Mouse (Mus musculus): ENCODE data around the gene Cyp2t4. TPM values are rescaled to one million over a fixed set of nuclear protein-coding genes. Genes with fewer than 3 reads are reported as not detected.

Cyp2t4 gene
- polyA plus RNA-seq, 1 experiment from 2014 or later: 0.16 TPM

- Histone ChIP-seq H3K27me3 (ENCODE audit: control insufficient read depth, insufficient read depth, low read length) (no peaks in the 10 kb centered on the region), H3K9ac (replicated peaks; ENCODE audit: low read depth, low read length) (peak overlapping the region; percentile 78), H3K4me2 (ENCODE audit: low read depth, low read length) (peak overlapping the region; percentile 73), H3K9me3 (ENCODE audit: control insufficient read depth, low read length) (no peaks in the 10 kb centered on the region), H3K36me3 (ENCODE audit: control insufficient read depth, insufficient read depth, low read length) (peaks cover 2% of the 10 kb centered on the region; the same call in 1 of the 2 replicates), H3K4me1 (ENCODE audit: control insufficient read depth, insufficient read depth, low read length) (peaks cover 57% of the 10 kb centered on the region), H3K27ac (ENCODE audit: low read depth, low read length) (no peak overlapping the region), H3K4me3 (ENCODE audit: low read depth, low read length) (peak overlapping the region; percentile 70)
- WGBS: 67% methylated on average over 23 of the region's 23 CpGs
- peak; percentile 5; the same call in 1 of the 2 replicates for ATAC-seq (ENCODE audit: low read depth)
Observed at GRCm38 (mm10) chr7:27165007-27165655, 11.6 kb downstream of the Cyp2t4 start.

DNA sequence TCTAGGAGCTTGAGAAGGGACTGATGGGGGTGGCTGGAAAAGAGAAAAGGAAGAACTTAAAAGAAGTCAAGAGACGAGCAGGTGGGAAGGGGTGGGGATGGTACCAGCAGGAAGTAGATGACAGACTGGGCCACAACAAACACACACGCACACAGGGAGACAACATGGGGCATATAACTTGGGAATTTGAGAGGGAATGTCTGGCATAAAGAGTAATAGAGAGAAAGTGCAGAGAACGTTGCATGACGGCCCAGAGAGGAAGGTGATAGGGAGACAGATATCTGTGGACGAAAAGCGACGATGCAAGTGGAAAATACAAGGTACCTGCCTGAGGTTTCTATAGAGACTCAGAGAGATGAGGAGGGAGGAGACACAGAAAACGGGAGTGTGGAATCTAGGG is 12.2 kb downstream of the Cyp2t4 start:
- Histone ChIP-seq H3K27ac (ENCODE audit: low read depth, low read length) (peak overlapping the region; percentile 98), H3K9ac (replicated peaks; ENCODE audit: low read depth, low read length) (peak overlapping the region; percentile 78), H3K4me2 (ENCODE audit: low read depth, low read length) (peak overlapping the region; percentile 73), H3K4me3 (ENCODE audit: low read depth, low read length) (peak overlapping the region; percentile 70), H3K27me3 (ENCODE audit: control insufficient read depth, insufficient read depth, low read length) (no peaks in the 10 kb centered on the region), H3K9me3 (ENCODE audit: control insufficient read depth, low read length) (no peaks in the 10 kb centered on the region), H3K36me3 (ENCODE audit: control insufficient read depth, insufficient read depth, low read length) (peaks cover 2% of the 10 kb centered on the region; the same call in 1 of the 2 replicates), H3K4me1 (ENCODE audit: control insufficient read depth, insufficient read depth, low read length) (peaks cover 53% of the 10 kb centered on the region)
- 5% methylated on average over 8 of the region's 8 CpGs for WGBS
- no peak for ATAC-seq (ENCODE audit: low read depth)

GRCm38 (mm10) chr7:27166229-27166613 is 12.7 kb downstream of the Cyp2t4 start:
- Histone ChIP-seq H3K27me3 (ENCODE audit: control insufficient read depth, insufficient read depth, low read length) (no peaks in the 10 kb centered on the region), H3K36me3 (ENCODE audit: control insufficient read depth, insufficient read depth, low read length) (peaks cover 6% of the 10 kb centered on the region; the same call in 1 of the 2 replicates), H3K4me3 (ENCODE audit: low read depth, low read length) (peak overlapping the region; percentile 70), H3K9me3 (ENCODE audit: control insufficient read depth, low read length) (no peaks in the 10 kb centered on the region), H3K4me2 (ENCODE audit: low read depth, low read length) (peak overlapping the region; percentile 73), H3K9ac (replicated peaks; ENCODE audit: low read depth, low read length) (peak overlapping the region; percentile 78), H3K27ac (ENCODE audit: low read depth, low read length) (peak overlapping the region; percentile 98), H3K4me1 (ENCODE audit: control insufficient read depth, insufficient read depth, low read length) (peaks cover 48% of the 10 kb centered on the region)
- ATAC-seq (ENCODE audit: low read depth): peak; percentile 56
- WGBS: 1% methylated on average over 36 of the region's 43 CpGs

- H3K4me1 ChIP-seq (ENCODE audit: control insufficient read depth, insufficient read depth, low read length): peaks cover 42% of the 10 kb centered on the region
- no peaks in the 10 kb centered on the region for H3K27me3 ChIP-seq (ENCODE audit: control insufficient read depth, insufficient read depth, low read length)
- peaks cover 4% of the 10 kb centered on the region; the same call in 1 of the 2 replicates for H3K36me3 ChIP-seq (ENCODE audit: control insufficient read depth, insufficient read depth, low read length)
- peak; percentile 79 for ATAC-seq (ENCODE audit: low read depth)
- 1% methylated on average over 61 of the region's 61 CpGs for WGBS
- H3K4me3 ChIP-seq (ENCODE audit: low read depth, low read length): peak within 1 kb of the TSS; percentile 70
- H3K9ac ChIP-seq (replicated peaks; ENCODE audit: low read depth, low read length): peak within 1 kb of the TSS; percentile 78
- H3K9me3 ChIP-seq (ENCODE audit: control insufficient read depth, low read length): no peaks in the 10 kb centered on the region
- peak within 1 kb of the TSS; percentile 73 for H3K4me2 ChIP-seq (ENCODE audit: low read depth, low read length)
- peak within 1 kb of the TSS; percentile 98 for H3K27ac ChIP-seq (ENCODE audit: low read depth, low read length)
Observed at GRCm38 (mm10) chr7:27166614-27167474, 13.3 kb downstream of the Cyp2t4 start, which contains the start of gene Egln2. Gene Egln2, minus strand, starts transcription at chr7:27166802.

- peak overlapping the region; percentile 70 for H3K4me3 ChIP-seq (ENCODE audit: low read depth, low read length)
- 69% methylated on average over 11 of the region's 11 CpGs for WGBS
- peaks cover 8% of the 10 kb centered on the region for H3K36me3 ChIP-seq (ENCODE audit: control insufficient read depth, insufficient read depth, low read length)
- H3K9ac ChIP-seq (replicated peaks; ENCODE audit: low read depth, low read length): peak overlapping the region; percentile 78; the same call in 1 of the 2 replicates
- H3K27me3 ChIP-seq (ENCODE audit: control insufficient read depth, insufficient read depth, low read length): no peaks in the 10 kb centered on the region
- H3K27ac ChIP-seq (ENCODE audit: low read depth, low read length): peak overlapping the region; percentile 98
- peak; percentile 1; the same call in 1 of the 2 replicates for ATAC-seq (ENCODE audit: low read depth)
- H3K9me3 ChIP-seq (ENCODE audit: control insufficient read depth, low read length): no peaks in the 10 kb centered on the region
- peaks cover 36% of the 10 kb centered on the region for H3K4me1 ChIP-seq (ENCODE audit: control insufficient read depth, insufficient read depth, low read length)
- peak overlapping the region; percentile 73 for H3K4me2 ChIP-seq (ENCODE audit: low read depth, low read length)
Observed at GRCm38 (mm10) chr7:27167475-27168094, 14.1 kb downstream of the Cyp2t4 start.

GRCm38 (mm10) chr7:27168371-27168770 is 14.9 kb downstream of the Cyp2t4 start:
- Histone ChIP-seq H3K36me3 (ENCODE audit: control insufficient read depth, insufficient read depth, low read length) (peaks cover 15% of the 10 kb centered on the region), H3K9me3 (ENCODE audit: control insufficient read depth, low read length) (no peaks in the 10 kb centered on the region)

DNA sequence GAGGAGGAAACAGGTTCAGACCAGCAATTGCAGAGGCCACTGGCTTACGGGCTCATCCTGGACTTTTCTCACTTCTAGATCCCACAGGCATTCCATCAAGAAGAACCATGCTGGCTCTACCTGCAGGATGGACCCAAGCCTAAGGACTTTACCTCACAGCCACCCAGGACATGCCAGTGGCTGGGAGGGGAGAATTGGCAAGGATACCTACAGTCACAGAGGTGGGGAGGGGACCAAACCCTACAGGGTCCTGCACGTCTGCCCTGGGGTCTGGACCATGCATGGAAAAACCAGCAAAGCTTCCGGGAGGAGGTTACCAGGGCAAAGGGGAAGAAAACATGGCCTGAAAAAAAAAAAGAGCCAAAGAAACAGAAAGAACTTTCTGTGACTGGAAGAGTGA is 17.5 kb downstream of the Cyp2t4 start:
- Histone ChIP-seq H3K36me3 (ENCODE audit: control insufficient read depth, insufficient read depth, low read length) (peaks cover 23% of the 10 kb centered on the region), H3K27me3 (ENCODE audit: control insufficient read depth, insufficient read depth, low read length) (no peaks in the 10 kb centered on the region), H3K4me3 (ENCODE audit: low read depth, low read length) (no peak overlapping the region), H3K9me3 (ENCODE audit: control insufficient read depth, low read length) (no peaks in the 10 kb centered on the region), H3K4me2 (ENCODE audit: low read depth, low read length) (no peak overlapping the region), H3K4me1 (ENCODE audit: control insufficient read depth, insufficient read depth, low read length) (peaks cover 5% of the 10 kb centered on the region), H3K9ac (replicated peaks; ENCODE audit: low read depth, low read length) (no peak overlapping the region), H3K27ac (ENCODE audit: low read depth, low read length) (no peak overlapping the region)
- 90% methylated on average over 3 of the region's 3 CpGs for WGBS
- ATAC-seq (ENCODE audit: low read depth): no peak

More at GRCm38 (mm10) chr7:27168371-27168770, 14.9 kb downstream of the Cyp2t4 start:
- no peak for ATAC-seq (ENCODE audit: low read depth)
- no peak overlapping the region for H3K9ac ChIP-seq (replicated peaks; ENCODE audit: low read depth, low read length)
- 91% methylated on average over 5 of the region's 5 CpGs for WGBS
- no peak overlapping the region for H3K4me2 ChIP-seq (ENCODE audit: low read depth, low read length)
- H3K4me3 ChIP-seq (ENCODE audit: low read depth, low read length): no peak overlapping the region
- H3K4me1 ChIP-seq (ENCODE audit: control insufficient read depth, insufficient read depth, low read length): peaks cover 28% of the 10 kb centered on the region
- no peak overlapping the region for H3K27ac ChIP-seq (ENCODE audit: low read depth, low read length)
- no peaks in the 10 kb centered on the region for H3K27me3 ChIP-seq (ENCODE audit: control insufficient read depth, insufficient read depth, low read length)

- no peak overlapping the region for H3K27ac ChIP-seq (ENCODE audit: low read depth, low read length)
- H3K9me3 ChIP-seq (ENCODE audit: control insufficient read depth, low read length): no peaks in the 10 kb centered on the region
- no peak overlapping the region for H3K9ac ChIP-seq (replicated peaks; ENCODE audit: low read depth, low read length)
- no peaks in the 10 kb centered on the region for H3K27me3 ChIP-seq (ENCODE audit: control insufficient read depth, insufficient read depth, low read length)
- WGBS: 92% methylated on average over 15 of the region's 15 CpGs
- H3K4me1 ChIP-seq (ENCODE audit: control insufficient read depth, insufficient read depth, low read length): peaks cover 3% of the 10 kb centered on the region
- H3K4me2 ChIP-seq (ENCODE audit: low read depth, low read length): no peak overlapping the region
- ATAC-seq (ENCODE audit: low read depth): no peak
- peaks cover 23% of the 10 kb centered on the region for H3K36me3 ChIP-seq (ENCODE audit: control insufficient read depth, insufficient read depth, low read length)
- H3K4me3 ChIP-seq (ENCODE audit: low read depth, low read length): no peak overlapping the region
Observed at GRCm38 (mm10) chr7:27174496-27174895, 21.0 kb downstream of the Cyp2t4 start.
